Mouse (Mus musculus) megakaryocyte-erythroid progenitor cell, adult 5 weeks (primary cell): ENCODE data around the gene Creb1. TPM values are rescaled to one million over a fixed set of nuclear protein-coding genes. Genes with fewer than 3 reads are reported as not detected.

ENCODE experiments used
- polyA plus RNA-seq: library from polyadenylated mRNA; stranded (reverse); fragments of >175 nt; gene quantifications from 2 replicates; pipeline ENCODE4 v1.2.3, GENCODE M21; 2012

The Creb1 gene
- 10.6 and 13.0 TPM in 2 replicates for polyA plus RNA-seq

DNA sequence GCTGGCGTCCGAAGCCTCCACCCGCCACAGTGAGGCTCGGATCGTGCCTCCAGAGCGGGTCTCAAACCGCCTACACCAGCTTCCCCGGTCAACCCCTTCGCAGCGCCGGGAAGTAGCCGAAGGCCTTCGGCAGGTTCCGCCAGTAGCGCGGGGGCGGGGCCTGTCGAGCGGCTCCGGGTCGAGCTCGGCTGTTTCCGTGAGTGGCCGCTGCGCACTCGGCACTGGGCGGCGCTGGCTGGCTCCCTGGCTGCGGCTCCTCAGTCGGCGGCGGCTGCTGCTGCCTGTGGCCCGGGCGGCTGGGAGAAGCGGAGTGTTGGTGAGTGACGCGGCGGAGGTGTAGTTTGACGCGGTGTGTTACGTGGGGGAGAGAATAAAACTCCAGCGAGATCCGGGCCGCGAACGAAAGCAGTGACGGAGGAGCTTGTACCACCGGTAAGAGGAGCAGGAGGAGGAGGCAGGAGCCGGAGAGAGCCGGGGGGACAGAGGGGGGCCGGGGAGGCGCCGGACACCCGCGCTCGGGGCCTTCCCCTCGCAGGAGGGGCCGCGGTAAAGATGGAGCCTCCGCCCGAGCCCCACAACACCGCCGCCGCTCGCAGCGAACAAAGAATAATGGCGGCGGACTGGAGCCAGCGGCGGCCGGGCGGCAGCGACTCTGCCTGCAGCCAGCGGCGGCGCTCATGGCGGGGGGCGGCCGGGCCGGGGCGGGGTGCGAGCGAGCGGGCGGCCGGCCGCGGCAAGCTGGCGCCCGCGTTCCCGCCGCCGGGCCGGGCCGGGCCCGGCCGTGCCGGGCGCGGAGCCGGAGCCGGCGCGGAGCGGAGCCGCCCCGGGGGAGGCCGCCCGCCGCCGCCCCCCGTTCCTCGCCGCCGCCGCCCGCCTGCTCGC is at the start of gene Creb1:
Creb1 (plus strand) TSS at position 57 of the 882 bp plus-strand sequence.

DNA sequence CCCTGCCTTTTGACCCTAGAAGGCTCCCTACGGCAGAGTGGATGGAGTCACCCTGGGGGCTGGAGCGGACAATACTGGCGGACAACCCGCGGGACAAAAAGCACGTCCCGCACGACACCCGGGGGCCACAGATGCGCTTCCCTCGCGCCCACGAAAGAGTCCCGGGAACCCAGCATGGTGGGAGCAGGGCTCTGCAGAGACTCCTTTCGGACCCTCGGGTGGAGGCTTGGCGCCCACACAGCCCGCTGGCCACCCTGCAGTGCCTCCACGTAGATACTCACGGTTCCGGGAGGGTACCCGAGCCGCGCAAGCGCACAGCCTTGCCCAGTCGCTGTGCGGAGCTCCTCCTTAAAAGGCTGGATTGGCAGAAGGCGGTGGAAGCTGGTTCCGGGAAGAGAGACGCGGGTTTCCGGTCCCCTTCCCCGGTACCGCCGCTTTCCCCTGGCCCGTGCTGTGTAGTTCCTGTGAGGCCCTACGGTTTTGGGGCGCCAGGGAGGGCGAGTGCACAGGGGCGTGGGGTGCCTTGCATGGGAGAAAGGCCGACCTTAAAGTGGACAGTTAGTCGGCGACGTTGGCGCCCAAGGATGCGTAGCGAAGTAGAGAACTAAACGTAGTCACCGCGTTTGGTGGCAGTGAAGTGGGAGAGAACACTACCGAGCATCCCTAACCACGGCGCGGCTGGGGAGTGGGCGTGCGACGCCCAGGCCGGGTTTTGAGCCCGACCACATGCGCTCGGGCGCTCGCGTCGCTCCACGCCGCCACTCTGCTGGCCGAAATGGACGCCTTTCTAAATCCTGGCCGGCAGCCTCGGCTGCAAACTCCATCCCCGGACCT is 84.7 kb downstream of the Creb1 start, which contains the start of gene Mettl21a:
Mettl21a (minus strand) TSS at position 362 of the 834 bp plus-strand sequence.

Other genes starting within 250 kb of the Creb1 start
- gene Mettl21a, start 84.6 kb downstream of the Creb1 start, polyA plus RNA-seq: 6.7 and 12.1 TPM in 2 replicates
- 28.2 and 32.6 TPM in 2 replicates for gene Ccnyl1, start 157.8 kb downstream of the Creb1 start, polyA plus RNA-seq
- 10.9 and 13.4 TPM in 2 replicates for gene Fzd5, start 205.1 kb downstream of the Creb1 start, polyA plus RNA-seq